Mouse (Mus musculus) lung, adult 18-20 months (tissue): ENCODE results near the gene Parp11.
A peak's percentile ranks its signal among the peaks of the same experiment; 100 is the strongest.

Experiments used
- DNase-seq, 2 experiments: peaks; one replicate each; pipeline ENCODE4 v3.0.0; 2022; ENCODE audit warnings: mixed read lengths in 2 of 2

Parp11 gene

GRCm38 (mm10) chr6:127446436-127446890, at the start of gene Parp11:
Parp11 (plus strand) TSS chr6:127446840.
- peak; percentile 62 to 64 for DNase-seq

GRCm38 (mm10) chr6:127398073-127398472, 48.6 kb upstream of the Parp11 start:
- DNase-seq: peak in 1 of 2 experiments; percentile 17

GRCm38 (mm10) chr6:127401419-127401818, 45.2 kb upstream of the Parp11 start:
- no peak for DNase-seq

- no peak for DNase-seq
Observed at GRCm38 (mm10) chr6:127404070-127404810, 42.4 kb upstream of the Parp11 start.

GRCm38 (mm10) chr6:127405682-127406081, 41.0 kb upstream of the Parp11 start:
- no peak for DNase-seq

GRCm38 (mm10) chr6:127407742-127408141, 38.9 kb upstream of the Parp11 start:
- no peak for DNase-seq

- DNase-seq: no peak
Observed at GRCm38 (mm10) chr6:127417525-127418184, 29.0 kb upstream of the Parp11 start.

- DNase-seq: no peak
Observed at GRCm38 (mm10) chr6:127418322-127418721, 28.3 kb upstream of the Parp11 start.

GRCm38 (mm10) chr6:127420115-127420514, 26.5 kb upstream of the Parp11 start:
- DNase-seq: no peak

- DNase-seq: no peak
Observed at GRCm38 (mm10) chr6:127425095-127425494, 21.5 kb upstream of the Parp11 start.

- DNase-seq: no peak
Observed at GRCm38 (mm10) chr6:127430716-127431115, 15.9 kb upstream of the Parp11 start.

- no peak for DNase-seq
Observed at GRCm38 (mm10) chr6:127431196-127431766, 15.4 kb upstream of the Parp11 start.

- DNase-seq: no peak
Observed at GRCm38 (mm10) chr6:127433886-127434647, 12.6 kb upstream of the Parp11 start.

- no peak for DNase-seq
Observed at GRCm38 (mm10) chr6:127434648-127434984, 12.0 kb upstream of the Parp11 start.

GRCm38 (mm10) chr6:127439063-127439462, 7.6 kb upstream of the Parp11 start:
- DNase-seq: no peak

- no peak for DNase-seq
Observed at GRCm38 (mm10) chr6:127439540-127440195, 7.0 kb upstream of the Parp11 start.

- no peak for DNase-seq
Observed at GRCm38 (mm10) chr6:127440416-127441104, 6.1 kb upstream of the Parp11 start.

- no peak for DNase-seq
Observed at GRCm38 (mm10) chr6:127442584-127442983, 4.1 kb upstream of the Parp11 start.

GRCm38 (mm10) chr6:127443910-127444309, 2.7 kb upstream of the Parp11 start:
- DNase-seq: no peak

- DNase-seq: no peak
Observed at GRCm38 (mm10) chr6:127444466-127444865, 2.2 kb upstream of the Parp11 start.

GRCm38 (mm10) chr6:127447686-127448460, 1.2 kb downstream of the Parp11 start:
- DNase-seq: no peak
